Mouse (Mus musculus): Measurements from ENCODE around the gene Gm3336. TPM values are rescaled to one million over a fixed set of nuclear protein-coding genes. Genes with fewer than 3 reads are reported as not detected.

Gene Gm3336
- polyA plus RNA-seq, 1 experiment, result not detected

DNA sequence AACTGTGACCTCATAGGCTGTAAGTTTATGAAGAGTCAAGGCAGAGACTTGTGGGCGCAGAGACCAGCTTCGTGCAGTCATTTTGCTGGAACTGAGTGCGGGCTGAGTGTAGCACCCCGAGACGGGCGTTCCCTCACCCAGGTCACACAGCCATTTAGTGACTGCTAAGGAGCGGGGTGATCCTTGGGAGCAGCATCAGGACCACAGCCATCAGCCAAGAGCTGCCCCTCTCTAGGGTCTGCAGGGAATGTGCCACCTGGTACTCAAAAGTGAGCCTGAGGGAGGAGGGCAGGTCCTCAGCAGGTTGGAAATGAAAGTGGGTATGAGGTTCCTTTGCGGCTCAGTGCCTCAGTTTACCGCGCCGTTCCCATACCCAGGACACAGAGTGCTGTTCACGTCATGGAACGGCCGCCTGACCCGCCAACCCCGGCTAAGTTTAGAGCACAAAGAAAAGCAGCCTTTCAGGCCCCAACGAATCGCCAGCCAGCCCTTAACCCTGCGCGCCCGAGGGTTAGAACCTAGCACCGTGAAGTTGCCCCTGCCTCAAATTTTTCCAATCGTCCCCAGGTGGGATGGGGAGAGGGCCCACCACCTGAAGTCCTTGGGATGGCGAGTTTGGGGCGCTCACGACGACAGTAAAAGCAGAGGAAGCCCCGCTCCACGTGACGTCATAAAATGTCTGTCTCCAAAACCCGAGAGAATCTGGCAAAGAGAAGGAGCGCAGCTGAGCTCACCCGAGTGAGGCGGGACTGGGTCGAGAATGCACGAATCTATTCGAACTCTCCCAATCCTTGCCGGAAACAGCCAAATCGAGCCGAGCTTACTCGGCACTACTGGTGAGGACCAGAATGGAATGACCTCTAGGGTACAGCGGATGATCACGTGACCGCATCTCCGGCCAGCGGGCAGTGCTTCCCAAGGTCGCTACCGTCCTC, 25.6 kb downstream of the Gm3336 start:
- Histone ChIP-seq H3K4me1 (ENCODE audit: control insufficient read depth, insufficient read depth, low read length) (no peaks in the 10 kb centered on the region), H3K4me3 (replicated peaks; ENCODE audit: control insufficient read depth, low read depth, low read length) (peak overlapping the region; percentile 37), H3K27ac (ENCODE audit: control insufficient read depth, insufficient read depth, low read depth, low read length, poor library complexity) (no peak overlapping the region)
- WGBS, result 3% methylated on average over 48 of the region's 48 CpGs
- TF ChIP-seq POLR2A (IDR thresholded peaks at IDR 0.05; ENCODE audit: borderline replicate concordance, control insufficient read depth, low read depth, low read length), result no peak
- TF ChIP-seq CTCF (IDR thresholded peaks at IDR 0.05; ENCODE audit: control insufficient read depth, insufficient read depth, low read length), result no peak

DNA sequence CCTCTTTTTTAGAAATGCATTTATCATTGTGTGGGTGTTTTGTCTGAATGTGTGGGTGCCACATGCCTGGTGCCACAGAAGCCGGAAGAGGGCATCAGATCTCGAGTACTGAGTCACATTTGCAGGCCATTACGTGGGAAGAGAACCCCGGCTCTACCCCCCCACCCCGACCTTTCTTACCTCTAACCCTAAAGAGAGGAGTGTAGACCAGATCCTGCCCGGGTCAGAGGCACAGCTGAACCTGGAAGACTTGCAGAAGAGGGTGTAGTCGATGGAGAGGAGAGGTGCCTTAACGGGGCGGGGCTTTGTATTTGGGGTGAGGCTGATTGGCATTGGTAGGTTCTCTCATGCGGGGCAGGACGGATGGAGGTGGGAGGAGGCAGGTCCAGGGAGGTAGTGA, 26.5 kb downstream of the Gm3336 start:
- no peak overlapping the region for H3K27ac ChIP-seq (ENCODE audit: control insufficient read depth, insufficient read depth, low read depth, low read length, poor library complexity)
- no peak for TF ChIP-seq CTCF (IDR thresholded peaks at IDR 0.05; ENCODE audit: control insufficient read depth, insufficient read depth, low read length)
- TF ChIP-seq POLR2A (IDR thresholded peaks at IDR 0.05; ENCODE audit: borderline replicate concordance, control insufficient read depth, low read depth, low read length), result no peak
- H3K4me1 ChIP-seq (ENCODE audit: control insufficient read depth, insufficient read depth, low read length), result no peaks in the 10 kb centered on the region
- H3K4me3 ChIP-seq (replicated peaks; ENCODE audit: control insufficient read depth, low read depth, low read length), result no peak overlapping the region
- 38% methylated on average over 11 of the region's 11 CpGs for WGBS

DNA sequence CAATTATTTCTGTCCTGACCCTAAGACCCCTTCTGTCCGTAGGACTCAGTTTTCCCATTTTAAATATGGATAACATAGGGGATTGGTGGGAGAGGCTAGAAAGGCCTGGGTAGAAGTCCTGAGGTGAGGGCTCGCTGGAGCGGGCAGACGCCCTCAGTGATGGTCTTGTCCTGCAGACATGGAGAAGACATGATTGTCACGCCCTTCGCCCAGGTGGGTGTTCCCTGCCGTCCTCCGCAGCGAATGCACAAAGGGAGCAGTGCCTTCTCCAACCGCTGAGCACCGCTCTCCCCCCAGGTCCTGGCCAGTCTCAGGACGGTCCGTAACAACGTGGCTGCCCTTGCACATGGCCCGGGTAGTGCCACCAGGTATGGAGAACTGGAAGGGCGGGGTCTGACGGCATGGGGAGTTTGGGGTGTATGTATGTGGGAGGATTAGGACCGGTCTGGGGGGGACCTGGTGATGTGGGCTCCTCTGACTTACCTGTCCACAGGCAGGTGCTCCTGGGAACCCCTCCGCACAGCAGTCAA, 27.4 kb downstream of the Gm3336 start:
- Histone ChIP-seq H3K27ac (ENCODE audit: control insufficient read depth, insufficient read depth, low read depth, low read length, poor library complexity) (no peak overlapping the region), H3K4me3 (replicated peaks; ENCODE audit: control insufficient read depth, low read depth, low read length) (no peak overlapping the region), H3K4me1 (ENCODE audit: control insufficient read depth, insufficient read depth, low read length) (no peaks in the 10 kb centered on the region)
- 72% methylated on average over 19 of the region's 19 CpGs for WGBS
- TF ChIP-seq POLR2A (IDR thresholded peaks at IDR 0.05; ENCODE audit: borderline replicate concordance, control insufficient read depth, low read depth, low read length), result no peak
- TF ChIP-seq CTCF (IDR thresholded peaks at IDR 0.05; ENCODE audit: control insufficient read depth, insufficient read depth, low read length), result no peak

DNA sequence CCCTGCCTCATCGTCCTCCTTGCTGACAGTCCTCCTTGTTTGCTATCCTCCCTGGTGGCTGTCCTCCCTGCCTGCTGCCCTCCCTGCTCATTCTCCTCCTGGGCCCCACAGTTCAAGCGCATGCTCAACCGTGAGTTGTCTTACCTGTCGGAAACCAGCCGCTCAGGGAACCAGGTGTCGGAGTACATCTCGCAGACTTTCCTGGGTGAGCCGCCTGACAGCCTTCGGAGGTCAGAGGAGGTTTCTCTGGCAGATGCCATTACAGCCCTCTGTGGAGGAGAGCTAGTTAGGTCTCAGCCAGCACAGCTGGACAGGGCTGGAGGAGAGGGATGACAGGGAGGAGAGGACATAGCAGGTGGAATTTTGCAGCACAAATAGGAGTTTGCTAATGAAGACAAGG, 28.3 kb downstream of the Gm3336 start:
- Histone ChIP-seq H3K4me3 (replicated peaks; ENCODE audit: control insufficient read depth, low read depth, low read length) (no peak overlapping the region), H3K4me1 (ENCODE audit: control insufficient read depth, insufficient read depth, low read length) (no peaks in the 10 kb centered on the region), H3K27ac (ENCODE audit: control insufficient read depth, insufficient read depth, low read depth, low read length, poor library complexity) (no peak overlapping the region)
- WGBS, result 89% methylated on average over 9 of the region's 9 CpGs
- TF ChIP-seq POLR2A (IDR thresholded peaks at IDR 0.05; ENCODE audit: borderline replicate concordance, control insufficient read depth, low read depth, low read length) (no peak), CTCF (IDR thresholded peaks at IDR 0.05; ENCODE audit: control insufficient read depth, insufficient read depth, low read length) (no peak)

DNA sequence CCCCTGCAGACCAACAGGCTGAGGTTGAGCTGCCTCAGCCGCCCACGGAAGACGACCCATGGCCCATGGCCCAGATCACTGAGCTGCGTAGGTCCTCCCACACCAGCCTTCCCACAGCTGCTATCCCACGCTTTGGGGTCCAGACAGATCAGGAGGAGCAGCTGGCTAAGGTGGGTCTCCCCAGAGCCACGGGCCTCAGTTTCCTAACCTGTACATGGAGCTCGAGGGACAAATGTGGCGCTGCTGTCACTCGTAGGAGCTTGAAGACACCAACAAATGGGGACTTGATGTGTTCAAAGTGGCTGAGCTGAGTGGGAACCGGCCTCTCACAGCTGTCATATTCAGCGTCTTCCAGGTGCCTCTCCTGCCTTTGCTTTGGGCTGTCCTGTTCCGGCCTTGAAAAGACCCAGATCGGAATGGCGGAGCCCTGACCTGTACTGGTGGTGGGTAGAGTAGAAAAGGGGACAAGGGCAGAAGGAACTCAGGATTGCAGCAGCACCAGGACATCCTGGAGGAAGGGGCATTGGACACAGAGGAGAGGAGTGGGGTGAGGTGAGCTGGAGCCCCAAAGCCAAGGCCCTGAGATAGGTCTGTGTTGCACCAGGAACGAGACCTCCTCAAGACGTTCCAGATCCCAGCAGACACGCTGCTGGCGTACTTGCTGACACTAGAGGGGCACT, 29.0 kb downstream of the Gm3336 start:
- H3K4me1 ChIP-seq (ENCODE audit: control insufficient read depth, insufficient read depth, low read length), result no peaks in the 10 kb centered on the region
- H3K4me3 ChIP-seq (replicated peaks; ENCODE audit: control insufficient read depth, low read depth, low read length), result no peak overlapping the region
- no peak overlapping the region for H3K27ac ChIP-seq (ENCODE audit: control insufficient read depth, insufficient read depth, low read depth, low read length, poor library complexity)
- 84% methylated on average over 18 of the region's 18 CpGs for WGBS
- TF ChIP-seq POLR2A (IDR thresholded peaks at IDR 0.05; ENCODE audit: borderline replicate concordance, control insufficient read depth, low read depth, low read length) (no peak), CTCF (IDR thresholded peaks at IDR 0.05; ENCODE audit: control insufficient read depth, insufficient read depth, low read length) (no peak)

DNA sequence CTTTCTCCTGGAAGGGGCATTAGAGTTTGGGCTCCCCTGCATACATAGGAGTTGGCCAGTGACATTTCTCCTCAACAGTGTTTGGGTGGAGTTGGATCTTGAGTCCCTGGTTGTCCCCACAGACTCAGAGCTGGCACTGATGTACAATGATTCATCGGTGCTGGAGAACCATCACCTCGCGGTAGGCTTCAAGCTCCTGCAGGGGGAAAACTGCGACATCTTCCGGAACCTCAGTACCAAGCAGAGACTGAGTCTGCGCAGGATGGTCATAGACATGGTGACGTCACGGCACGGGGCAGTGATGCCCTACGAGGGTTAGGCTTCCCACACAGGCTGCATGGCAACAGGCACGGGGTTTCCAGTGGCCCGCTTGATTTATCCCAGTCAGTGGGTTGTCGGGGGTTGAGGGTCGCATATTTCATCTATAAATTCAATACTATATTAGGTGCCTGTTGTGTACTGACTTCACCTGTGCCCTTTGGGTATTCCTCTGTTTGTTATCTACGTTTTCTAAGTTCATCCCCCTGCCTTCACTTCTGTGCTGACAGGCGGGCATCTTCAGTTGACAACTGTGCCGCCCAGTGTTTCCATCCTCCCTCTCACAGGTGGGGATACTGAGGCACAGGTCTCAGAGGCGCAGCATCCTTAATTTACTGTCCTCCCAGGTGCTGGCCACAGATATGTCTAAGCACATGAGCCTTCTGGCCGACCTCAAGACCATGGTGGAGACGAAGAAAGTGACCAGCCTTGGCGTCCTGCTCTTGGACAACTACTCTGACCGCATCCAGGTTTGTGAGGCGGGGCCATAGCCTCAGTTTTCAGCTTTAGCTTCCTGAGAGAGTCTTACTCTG, 30.1 kb downstream of the Gm3336 start:
- 79% methylated on average over 23 of the region's 23 CpGs for WGBS
- Histone ChIP-seq H3K27ac (ENCODE audit: control insufficient read depth, insufficient read depth, low read depth, low read length, poor library complexity) (no peak overlapping the region), H3K4me3 (replicated peaks; ENCODE audit: control insufficient read depth, low read depth, low read length) (no peak overlapping the region), H3K4me1 (ENCODE audit: control insufficient read depth, insufficient read depth, low read length) (no peaks in the 10 kb centered on the region)
- TF ChIP-seq POLR2A (IDR thresholded peaks at IDR 0.05; ENCODE audit: borderline replicate concordance, control insufficient read depth, low read depth, low read length), result no peak
- no peak for TF ChIP-seq CTCF (IDR thresholded peaks at IDR 0.05; ENCODE audit: control insufficient read depth, insufficient read depth, low read length)

DNA sequence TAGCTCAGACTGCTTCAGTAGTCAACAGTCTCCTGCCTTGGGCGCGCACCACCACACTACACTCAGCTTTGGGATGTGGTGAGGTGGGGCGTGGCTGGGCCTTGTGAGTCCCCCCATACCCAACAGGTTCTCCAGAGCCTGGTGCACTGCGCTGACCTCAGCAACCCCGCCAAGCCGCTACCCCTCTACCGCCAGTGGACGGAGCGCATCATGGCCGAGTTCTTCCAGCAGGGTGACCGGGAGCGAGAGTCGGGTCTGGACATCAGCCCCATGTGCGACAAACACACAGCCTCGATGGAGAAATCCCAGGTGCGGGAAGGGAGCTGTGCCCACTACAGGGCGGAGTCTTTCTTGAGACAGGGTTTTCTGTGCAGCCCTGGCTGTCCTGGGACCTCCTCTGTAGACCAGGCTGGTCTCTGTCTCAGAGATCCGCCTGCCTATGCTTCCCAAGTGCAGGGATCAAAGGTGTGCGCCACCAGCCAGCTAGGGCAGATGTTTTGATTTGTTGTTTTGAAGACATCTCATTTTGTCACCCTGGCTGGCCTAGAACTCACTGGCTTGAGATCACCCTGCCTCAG, 30.8 kb downstream of the Gm3336 start:
- no peaks in the 10 kb centered on the region; the same call in 1 of the 2 replicates for H3K4me1 ChIP-seq (ENCODE audit: control insufficient read depth, insufficient read depth, low read length)
- no peak overlapping the region for H3K27ac ChIP-seq (ENCODE audit: control insufficient read depth, insufficient read depth, low read depth, low read length, poor library complexity)
- WGBS, result 84% methylated on average over 19 of the region's 19 CpGs
- no peak for TF ChIP-seq POLR2A (IDR thresholded peaks at IDR 0.05; ENCODE audit: borderline replicate concordance, control insufficient read depth, low read depth, low read length)
- no peak for TF ChIP-seq CTCF (IDR thresholded peaks at IDR 0.05; ENCODE audit: control insufficient read depth, insufficient read depth, low read length)
- no peak overlapping the region for H3K4me3 ChIP-seq (replicated peaks; ENCODE audit: control insufficient read depth, low read depth, low read length)

Measured in bone marrow, adult 2 months (tissue).